Mouse (Mus musculus): ENCODE results near the gene Msantd4.
A peak's percentile ranks its signal among the peaks of the same experiment; 100 is the strongest.
"Not testable (repeated sequence)": the region's sequence is repeated elsewhere in the genome, so short reads cannot be mapped to it uniquely, and the experiment has no call there.

The Msantd4 gene

GRCm38 (mm10) chr9:4375828-4376639 is at the start of gene Msantd4:
Gene Msantd4 (plus strand): TSS chr9:4376562.
- peak; percentile 100 for DNase-seq

- no peak for DNase-seq
Observed at GRCm38 (mm10) chr9:4353163-4353562, 23.2 kb upstream of the Msantd4 start.

DNA sequence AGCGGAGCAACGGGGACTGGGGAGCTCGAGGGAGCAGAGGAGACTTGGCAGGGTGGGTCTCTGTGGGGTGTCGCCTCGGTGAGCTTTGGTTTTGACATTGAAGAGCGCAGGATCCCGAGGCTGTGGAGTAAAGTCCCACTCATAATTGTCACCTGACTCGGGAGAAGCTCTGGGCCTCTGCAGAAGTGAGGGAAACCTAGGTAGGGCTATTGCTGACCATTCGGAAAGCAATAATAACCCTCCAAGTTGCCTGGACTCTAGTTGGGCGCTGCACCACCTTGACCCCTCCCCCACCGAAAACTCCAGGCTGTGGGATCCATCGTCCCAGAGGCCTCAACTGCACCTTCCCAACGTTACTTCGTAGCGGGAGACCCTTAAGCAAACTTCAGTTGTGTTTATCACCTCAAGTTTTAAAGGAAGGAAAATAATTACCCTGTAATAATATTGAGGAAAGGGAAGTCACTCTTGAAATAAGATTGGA is 318 bp downstream of the Msantd4 start:
- no peak for DNase-seq

GRCm38 (mm10) chr9:4400801-4401200 is 24.4 kb downstream of the Msantd4 start:
- DNase-seq = not testable (repeated sequence)

Data from right cerebral cortex, adult 18-20 months (tissue).